Mouse (Mus musculus): ENCODE measurements around the gene Ins2.

DNA sequence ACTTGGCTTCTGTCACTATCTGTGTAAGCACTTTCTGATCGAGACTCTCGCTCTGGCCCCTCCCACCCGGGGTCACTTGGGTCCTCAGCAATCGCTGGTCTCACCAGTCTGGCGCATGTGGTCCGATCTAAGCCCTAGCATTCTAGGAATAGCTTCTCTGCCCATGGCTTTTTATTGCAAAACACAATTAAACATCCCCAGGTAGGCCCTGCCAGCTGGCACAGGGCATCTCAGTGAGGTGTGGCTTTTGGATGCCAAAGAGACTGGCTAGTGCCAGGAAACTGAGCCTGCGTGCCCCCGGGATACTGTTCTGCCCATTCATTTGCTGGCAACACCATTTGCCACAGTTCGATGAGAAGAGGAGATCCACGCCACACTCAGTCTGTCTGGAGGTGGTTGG lies 112.5 kb downstream of the Ins2 start:
- no peak for TF ChIP-seq POLR2A (IDR thresholded peaks at IDR 0.05; ENCODE audit: low read depth, low read length)
- TF ChIP-seq CTCF (IDR thresholded peaks at IDR 0.05; ENCODE audit: extremely low read depth, insufficient read length, insufficient replicate concordance, low read depth, low read length): no peak

Data from small intestine, adult 2 months (tissue).